Comparison of ENCODE assay signal across 8 mouse cellular contexts in the genomic region with DNA sequence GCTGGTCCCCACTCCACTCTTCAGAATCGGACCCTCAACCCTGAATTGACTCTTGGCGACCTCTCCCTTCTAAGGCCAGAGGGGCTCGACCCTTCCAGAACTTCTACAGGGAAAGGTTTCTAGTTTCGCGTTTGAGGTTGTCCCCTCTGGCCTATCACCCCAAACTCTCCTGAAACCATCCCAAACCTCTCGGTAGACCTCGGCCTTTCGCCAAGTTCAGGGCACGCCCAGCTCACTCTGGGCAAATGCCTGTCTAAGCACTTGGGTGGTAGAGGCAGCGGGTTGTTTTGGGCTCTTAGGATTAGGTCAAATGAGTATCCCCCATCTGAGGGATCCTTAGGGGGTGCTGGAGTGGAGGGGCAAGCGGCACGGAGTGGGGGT.
A peak's percentile ranks its signal among the peaks of the same experiment; 100 is the strongest.
DNase-seq lines count a peak whose midpoint lies in the region; ATAC-seq and TF ChIP-seq lines count a peak whose summit lies in the region.

No protein-coding gene starts in this region.

- no peaks in the 10 kb centered on the region for H3K36me3 ChIP-seq in forebrain, embryonic 16.5 days (ENCODE audit: control insufficient read depth, insufficient read depth)
- H3K36me3 ChIP-seq in limb, embryonic 14.5 days (ENCODE audit: control insufficient read depth, insufficient read depth, low read length): no peaks in the 10 kb centered on the region
- no peaks in the 10 kb centered on the region for H3K36me3 ChIP-seq in small intestine, adult 2 months (ENCODE audit: control insufficient read depth, insufficient read depth, low read length)

- peak overlapping the region; percentile 70 for H3K4me2 ChIP-seq in forebrain, embryonic 16.5 days (ENCODE audit: low read length)
- peak overlapping the region; percentile 76 for H3K4me2 ChIP-seq in limb, embryonic 14.5 days (replicated peaks; ENCODE audit: low read depth, low read length, severe bottlenecking)

- intact Hi-C loops in left cerebral cortex, adult 2 months (cut with DNase I): loop anchor here (5.0 kb wide), 1 partner anchor 313 kb away; no protein-coding TSS in a partner anchor
- intact Hi-C loops in left cerebral cortex, postnatal 36 days (cut with DNase I): loop anchor here (5.0 kb wide), 1 partner anchor 313 kb away; no protein-coding TSS in a partner anchor

- WGBS in forebrain, embryonic 16.5 days: under 1% methylated on average over 11 of the region's 12 CpGs
- WGBS in limb, embryonic 14.5 days: 2% methylated on average over 12 of the region's 12 CpGs
- 7% methylated on average over 12 of the region's 12 CpGs for WGBS in small intestine, adult 2 months

- ATAC-seq in forebrain, embryonic 16.5 days: 0 out of 2 replicates have a peak, but pooled peaks have one; percentile 7
- ATAC-seq in limb, embryonic 14.5 days (ENCODE audit: low FRiP score, low read depth): no peak

- H3K27me3 ChIP-seq in forebrain, embryonic 16.5 days (replicated peaks; ENCODE audit: control insufficient read depth, insufficient read depth, low read length): no peaks in the 10 kb centered on the region
- no peaks in the 10 kb centered on the region for H3K27me3 ChIP-seq in limb, embryonic 14.5 days (ENCODE audit: control insufficient read depth, insufficient read depth, low read length)
- no peaks in the 10 kb centered on the region for H3K27me3 ChIP-seq in small intestine, adult 2 months (ENCODE audit: control insufficient read depth, insufficient read depth, low read length)

- no peak for DNase-seq in left cerebral cortex, adult 2 months (ENCODE audit: extremely low spot score in 1 of 2, low spot score in 2 of 2)
- DNase-seq in left cerebral cortex, postnatal 36 days (ENCODE audit: low spot score in 2 of 2): no peak
- peak; percentile 43 for DNase-seq in brain, embryonic 14.5 days (ENCODE audit: low read depth)
- DNase-seq in limb, embryonic 14.5 days (ENCODE audit: low spot score): peak; percentile 30
- no peak for DNase-seq in thymus, postnatal 14 days
- no peak for DNase-seq in layer of hippocampus, adult 18-20 months (ENCODE audit: low spot score in 2 of 2)

- peak overlapping the region; percentile 78 for H3K9ac ChIP-seq in forebrain, embryonic 16.5 days (replicated peaks; ENCODE audit: low read depth, low read length)
- peak overlapping the region; percentile 77 for H3K9ac ChIP-seq in limb, embryonic 14.5 days (ENCODE audit: low read depth, low read length, severe bottlenecking)

- TF ChIP-seq CTCF in left cerebral cortex, adult 2 months (IDR thresholded peaks at IDR 0.05): no peak
- TF ChIP-seq CTCF in brain, embryonic 14.5 days (IDR thresholded peaks at IDR 0.05; ENCODE audit: borderline replicate concordance, extremely low read depth, insufficient read depth, insufficient read length): no peak
- no peak for TF ChIP-seq CTCF in small intestine, adult 2 months (IDR thresholded peaks at IDR 0.05; ENCODE audit: extremely low read depth, insufficient read length, insufficient replicate concordance, low read depth, low read length)

- H3K4me1 ChIP-seq in forebrain, embryonic 16.5 days (replicated peaks; ENCODE audit: control insufficient read depth, insufficient read depth, low read length): peaks cover 20% of the 10 kb centered on the region
- H3K4me1 ChIP-seq in limb, embryonic 14.5 days (ENCODE audit: control insufficient read depth, insufficient read depth, low read length): peaks cover 19% of the 10 kb centered on the region
- H3K4me1 ChIP-seq in small intestine, adult 2 months (ENCODE audit: control insufficient read depth, insufficient read depth, insufficient read length, low read length): no peaks in the 10 kb centered on the region

- peak overlapping the region; percentile 92; the same call in 1 of the 2 replicates for H3K27ac ChIP-seq in left cerebral cortex, adult 2 months
- H3K27ac ChIP-seq in forebrain, embryonic 16.5 days (ENCODE audit: low read length): peak overlapping the region; percentile 87
- H3K27ac ChIP-seq in limb, embryonic 14.5 days (replicated peaks; ENCODE audit: low read depth, low read length): peak overlapping the region; percentile 96
- H3K27ac ChIP-seq in small intestine, adult 2 months (ENCODE audit: insufficient read depth, low read depth, low read length): no peak overlapping the region

- H3K9me3 ChIP-seq in forebrain, embryonic 16.5 days (ENCODE audit: control insufficient read depth, low read length): no peaks in the 10 kb centered on the region
- no peaks in the 10 kb centered on the region for H3K9me3 ChIP-seq in limb, embryonic 14.5 days (ENCODE audit: control insufficient read depth, low read length)

- TF ChIP-seq POLR2A in brain, embryonic 14.5 days (IDR thresholded peaks at IDR 0.05; ENCODE audit: borderline replicate concordance, extremely low read depth, insufficient read depth, insufficient read length, poor library complexity, severe bottlenecking): no peak
- no peak for TF ChIP-seq POLR2A in limb, embryonic 14.5 days (IDR thresholded peaks at IDR 0.05; ENCODE audit: borderline replicate concordance, extremely low read depth, insufficient read depth, insufficient read length)
- no peak for TF ChIP-seq POLR2A in small intestine, adult 2 months (IDR thresholded peaks at IDR 0.05; ENCODE audit: low read depth, low read length)

- peak overlapping the region; percentile 84 for H3K4me3 ChIP-seq in left cerebral cortex, adult 2 months
- H3K4me3 ChIP-seq in forebrain, embryonic 16.5 days (replicated peaks; ENCODE audit: low read length): peak overlapping the region; percentile 81
- peak overlapping the region; percentile 83 for H3K4me3 ChIP-seq in limb, embryonic 14.5 days (replicated peaks; ENCODE audit: low read length)
- peak overlapping the region; percentile 60 for H3K4me3 ChIP-seq in small intestine, adult 2 months (ENCODE audit: low read depth, low read length)

Comparison
In these comparisons a context has a peak if more than half of its experiments do, and no peak if none do; other contexts are left out.
1. DNase-seq: peak in brain, embryonic 14.5 days (single experiment) and limb, embryonic 14.5 days (single experiment); none in left cerebral cortex, adult 2 months (0 of 2), left cerebral cortex, postnatal 36 days (0 of 2), thymus, postnatal 14 days (single experiment) and layer of hippocampus, adult 18-20 months (0 of 2).
2. Peak in every context shown above with its lines, with median percentiles within 50 percentile points of each other: H3K4me3 ChIP-seq.